Mouse (Mus musculus) kidney, adult 2 months (tissue): ENCODE measurements around the gene Grap. TPM values are rescaled to one million over a fixed set of nuclear protein-coding genes. Genes with fewer than 3 reads are reported as not detected.
A peak's percentile ranks its signal among the peaks of the same experiment; 100 is the strongest.

Experiments used
- DNase-seq: peaks from one replicate; pipeline ENCODE4 v3.0.0; 2021
- H3K27ac ChIP-seq: fragments of 200-500 bp; 2 replicates; pipeline ENCODE4 v1.5.1; 2012; ENCODE audit warnings: low read depth, low read length, control low read depth, inconsistent platforms; ENCODE audit not compliant: insufficient read depth
- H3K27me3 ChIP-seq: fragments of 200-500 bp; replicated peaks from 2 replicates; pipeline ENCODE4 v1.6.1; 2012; ENCODE audit warnings: mild to moderate bottlenecking, moderate library complexity, low read length, inconsistent platforms; ENCODE audit not compliant: control insufficient read depth, insufficient read depth
- H3K36me3 ChIP-seq: fragments of 200-500 bp; 2 replicates; pipeline ENCODE4 v1.6.1; 2012; ENCODE audit warnings: mild to moderate bottlenecking, moderate library complexity, low read length, inconsistent platforms; ENCODE audit not compliant: control insufficient read depth, insufficient read depth
- H3K4me1 ChIP-seq: fragments of 200-500 bp; 2 replicates; pipeline ENCODE4 v1.6.1; 2011; ENCODE audit warnings: low read length; ENCODE audit not compliant: control insufficient read depth, insufficient read depth
- H3K4me3 ChIP-seq: fragments of 200-500 bp; 2 replicates; pipeline ENCODE4 v1.5.1; 2011; ENCODE audit warnings: mild to moderate bottlenecking, low read depth, low read length, control low read depth; ENCODE audit not compliant: insufficient read depth
- CTCF ChIP-seq: fragments of 200-500 bp; conservative IDR thresholded peaks from 2 replicates; pipeline ENCODE4 v1.5.1; 2011; ENCODE audit warnings: low read depth, mild to moderate bottlenecking, control low read depth, low read length, moderate library complexity, mixed read lengths; ENCODE audit not compliant: insufficient read depth, insufficient read length
- POLR2A ChIP-seq: fragments of 200-500 bp; IDR thresholded peaks from one replicate; pipeline ENCODE4 v1.6.1; 2011; ENCODE audit warnings: low read depth, low read length, control low read depth
- WGBS: fragments of 180-500 bp; shearing (Covaris S2); methylation state at CpG from one replicate; pipeline ENCODE4 v1.1.7; 2018; 5-methylcytosine and 5-hydroxymethylcytosine counted together
- polyA plus RNA-seq: library from polyadenylated mRNA; depleted of rRNA; stranded (reverse); fragments of >200 nt; gene quantifications from 2 replicates; pipeline ENCODE4 v1.2.3, GENCODE M21; 2012

The Grap gene
- polyA plus RNA-seq, 1 experiment, result 15.3 TPM

DNA sequence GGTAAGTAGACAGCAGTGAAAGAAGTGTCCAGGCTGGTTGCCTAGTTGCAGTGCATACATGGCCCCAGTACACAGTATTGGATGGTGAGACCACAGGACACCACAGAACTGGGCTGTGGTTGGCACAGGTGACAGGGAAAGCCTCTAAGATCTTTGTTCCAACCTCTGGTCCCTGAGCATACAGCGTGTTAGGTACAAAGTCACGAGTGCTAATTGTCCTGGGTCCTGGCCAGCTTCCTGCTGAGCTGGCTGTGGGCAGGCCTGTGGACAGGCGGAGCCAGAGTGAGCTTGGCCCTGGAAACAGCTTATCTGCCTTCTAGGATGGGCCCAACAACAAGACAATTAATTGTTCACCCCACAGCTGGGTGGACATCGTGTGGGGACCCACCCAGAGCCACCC lies 46.9 kb downstream of the Grap start:
- 23% methylated on average over 4 of the region's 4 CpGs for WGBS
- Histone ChIP-seq H3K36me3 (no peaks in the 10 kb centered on the region), H3K27me3 (no peaks in the 10 kb centered on the region), H3K4me1 (peaks cover 17% of the 10 kb centered on the region), H3K27ac (peak overlapping the region; percentile 2; the same call in 1 of the 2 replicates), H3K4me3 (no peak overlapping the region)
- no peak for TF ChIP-seq POLR2A
- no peak for TF ChIP-seq CTCF
- peak; percentile 95 for DNase-seq

DNA sequence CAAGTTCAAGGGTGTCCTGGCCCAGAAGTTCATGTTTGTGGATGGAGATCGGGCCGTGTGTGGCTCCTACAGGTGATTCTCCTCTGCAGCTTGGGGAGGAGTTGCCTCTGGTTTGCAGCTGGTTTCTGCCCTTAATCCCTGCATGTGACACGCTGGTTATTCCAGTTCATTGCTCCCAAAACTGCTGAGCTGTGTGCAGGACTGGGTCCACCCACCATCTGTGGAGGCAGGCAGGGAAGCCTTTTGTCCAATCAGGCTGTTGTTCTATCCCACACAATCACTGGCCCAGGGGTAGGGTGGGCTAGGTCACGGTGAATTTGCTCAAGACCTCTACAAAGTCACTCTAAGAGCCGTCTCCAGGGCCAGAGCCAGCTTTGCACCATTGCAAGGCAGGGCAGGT lies 48.6 kb downstream of the Grap start:
- Histone ChIP-seq H3K27me3 (no peaks in the 10 kb centered on the region), H3K36me3 (no peaks in the 10 kb centered on the region), H3K4me3 (no peak overlapping the region), H3K4me1 (peaks cover 17% of the 10 kb centered on the region), H3K27ac (peak overlapping the region; percentile 63)
- DNase-seq, result peak; percentile 91
- WGBS, result 36% methylated on average over 5 of the region's 5 CpGs
- TF ChIP-seq POLR2A (no peak), CTCF (no peak)

DNA sequence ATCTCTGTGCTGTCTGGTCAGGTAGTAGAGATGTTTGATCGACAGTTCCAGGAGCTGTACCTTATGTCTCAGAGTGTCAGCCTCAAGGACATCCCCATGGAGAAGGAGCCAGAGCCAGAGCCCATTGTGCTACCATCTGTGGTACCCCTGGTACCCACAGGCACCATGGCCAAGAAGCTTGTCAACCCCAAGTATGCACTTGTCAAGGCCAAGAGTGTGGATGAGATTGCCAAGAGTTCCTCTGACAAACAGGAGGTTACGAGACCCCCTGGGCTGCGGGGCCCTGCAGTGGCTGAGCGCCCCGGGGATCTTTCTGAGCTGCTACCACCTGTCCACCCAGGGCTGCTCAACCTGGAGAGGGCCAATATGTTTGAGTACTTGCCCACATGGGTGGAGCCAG lies 49.4 kb downstream of the Grap start:
- H3K27ac ChIP-seq, result no peak overlapping the region
- TF ChIP-seq CTCF (no peak), POLR2A (no peak)
- H3K36me3 ChIP-seq, result no peaks in the 10 kb centered on the region
- no peak overlapping the region for H3K4me3 ChIP-seq
- peaks cover 17% of the 10 kb centered on the region for H3K4me1 ChIP-seq
- H3K27me3 ChIP-seq, result no peaks in the 10 kb centered on the region
- WGBS, result 89% methylated on average over 5 of the region's 5 CpGs
- no peak for DNase-seq

DNA sequence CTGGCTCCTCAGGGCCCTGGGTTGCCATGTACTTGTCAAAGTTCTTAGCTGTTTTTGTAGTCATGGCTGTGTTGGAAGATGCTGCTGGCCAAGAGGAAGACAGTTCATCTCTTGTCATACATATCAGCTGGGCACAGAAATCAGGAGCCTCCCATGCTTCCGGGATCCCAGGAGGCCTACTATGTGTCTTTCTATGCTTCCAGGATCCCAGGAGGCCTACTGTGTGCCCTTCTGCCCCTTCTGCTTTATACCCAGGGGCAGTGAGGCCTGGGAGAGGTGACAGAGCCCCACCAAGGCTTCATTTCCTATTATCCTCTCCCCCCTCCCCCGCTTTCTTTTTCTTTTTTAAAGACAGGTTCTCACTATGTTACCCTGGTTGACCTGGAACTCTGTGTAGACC lies 52.5 kb downstream of the Grap start:
- Histone ChIP-seq H3K4me1 (peaks cover 9% of the 10 kb centered on the region), H3K27ac (no peak overlapping the region), H3K27me3 (no peaks in the 10 kb centered on the region), H3K4me3 (no peak overlapping the region), H3K36me3 (no peaks in the 10 kb centered on the region)
- no peak for DNase-seq
- WGBS, result 88% methylated on average over 2 of the region's 2 CpGs
- TF ChIP-seq POLR2A, result no peak
- no peak for TF ChIP-seq CTCF

DNA sequence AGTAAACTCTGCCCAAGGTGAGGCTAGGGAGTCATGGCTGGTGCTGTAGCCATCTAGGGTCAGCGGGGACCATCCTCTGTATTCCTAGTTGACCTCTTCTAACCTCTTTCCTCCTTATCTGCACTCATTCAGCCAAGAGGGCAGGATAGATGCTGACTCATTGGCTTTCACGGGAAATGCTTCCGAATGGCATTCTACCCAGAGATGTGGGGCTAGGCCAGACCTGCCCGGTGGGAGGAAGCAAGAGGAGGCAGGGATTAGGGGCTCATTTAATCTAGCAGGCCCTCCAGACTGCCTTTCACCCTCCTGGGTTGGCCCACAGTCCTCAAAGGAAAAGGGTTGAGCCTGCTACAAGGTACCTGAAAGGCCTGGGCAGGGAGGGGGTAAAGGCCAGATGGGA lies 53.2 kb downstream of the Grap start:
- Histone ChIP-seq H3K27me3 (no peaks in the 10 kb centered on the region), H3K36me3 (no peaks in the 10 kb centered on the region), H3K4me1 (peaks cover 3% of the 10 kb centered on the region), H3K4me3 (no peak overlapping the region), H3K27ac (no peak overlapping the region)
- DNase-seq, result no peak
- TF ChIP-seq CTCF (no peak), POLR2A (no peak)
- 59% methylated on average over 4 of the region's 4 CpGs for WGBS

DNA sequence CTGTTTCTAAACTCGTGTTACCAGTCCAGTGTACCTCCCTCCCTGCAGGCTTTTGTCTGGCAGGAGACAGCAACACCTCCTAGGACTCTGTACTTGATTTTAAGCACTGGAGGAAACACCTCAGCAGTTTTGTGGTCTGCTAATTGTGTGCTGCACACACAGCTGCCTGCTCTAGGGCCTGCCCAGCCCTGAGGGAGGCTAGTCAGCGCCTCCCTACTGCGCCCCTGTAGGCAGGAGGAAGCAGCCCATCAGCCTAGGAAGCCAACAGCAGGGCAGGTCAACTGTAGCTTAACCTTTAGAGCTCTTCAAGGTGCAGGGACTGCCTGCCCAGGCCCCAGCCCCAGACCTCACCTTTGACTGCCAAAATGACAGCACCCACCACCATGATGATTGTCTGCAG lies 55.9 kb downstream of the Grap start:
- TF ChIP-seq POLR2A, result no peak
- TF ChIP-seq CTCF, result no peak; the same call in 1 of the 2 replicates
- no peak overlapping the region for H3K27ac ChIP-seq
- WGBS, result 62% methylated on average over 3 of the region's 3 CpGs
- no peaks in the 10 kb centered on the region for H3K27me3 ChIP-seq
- H3K4me3 ChIP-seq, result no peak overlapping the region
- peak; percentile 59 for DNase-seq
- H3K36me3 ChIP-seq, result no peaks in the 10 kb centered on the region
- no peaks in the 10 kb centered on the region; the same call in 1 of the 2 replicates for H3K4me1 ChIP-seq

DNA sequence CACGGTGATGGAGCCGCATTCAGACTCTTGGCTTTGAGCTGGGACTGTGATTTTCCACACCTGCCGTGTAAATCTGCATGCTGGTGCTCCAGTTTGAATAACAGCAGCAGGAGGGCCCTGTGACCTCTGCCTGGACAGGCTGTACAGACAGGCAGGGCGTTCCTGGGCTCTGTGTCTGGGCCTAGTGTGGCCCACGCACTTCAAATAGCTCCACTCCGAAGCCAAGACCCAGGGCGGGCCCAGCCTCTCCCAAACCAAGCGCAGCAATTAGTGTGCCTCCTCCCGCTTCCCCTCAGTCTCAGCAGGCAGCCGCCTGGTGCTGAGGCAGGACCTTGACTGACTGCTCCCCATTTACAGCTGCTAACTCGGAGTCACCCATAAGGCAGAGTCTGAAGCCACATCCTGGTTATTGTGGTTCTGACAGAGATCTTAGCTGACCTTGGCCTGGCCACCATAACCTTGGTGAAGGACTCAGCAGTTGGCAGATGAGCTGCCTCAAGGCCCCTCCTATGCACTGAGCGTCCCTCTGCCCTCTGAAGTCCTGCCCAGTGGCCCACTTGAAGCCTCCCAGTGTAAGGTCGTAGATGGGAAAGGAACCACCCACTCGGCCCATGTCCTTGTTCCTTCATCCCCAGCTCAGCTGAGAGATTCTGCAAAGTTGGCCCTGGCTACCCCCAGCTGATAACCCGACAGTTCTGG lies 60.2 kb downstream of the Grap start:
- TF ChIP-seq POLR2A (no peak), CTCF (no peak)
- Histone ChIP-seq H3K4me1 (no peaks in the 10 kb centered on the region), H3K4me3 (no peak overlapping the region), H3K27me3 (no peaks in the 10 kb centered on the region), H3K36me3 (no peaks in the 10 kb centered on the region), H3K27ac (no peak overlapping the region)
- 81% methylated on average over 15 of the region's 15 CpGs for WGBS
- no peak for DNase-seq
